Mouse (Mus musculus) midbrain, embryonic 14.5 days (tissue): ENCODE measurements at regions not wholly inside any gene's neighbourhood (a gene's known extent, or its start where the extent isn't known, plus 50 kb on each side); places are given as distances from the start of the nearest gene placed in this dataset.

Source experiments
- ATAC-seq: fragments of 200-750 bp; cut with Nextera tagmentation; 2 replicates; pipeline ENCODE4 v1.8.0; 2017; ENCODE audit warnings: moderate number of reproducible peaks, moderate library complexity; ENCODE audit not compliant: low FRiP score, low TSS enrichment
- DNase-seq: peaks from one replicate; pipeline ENCODE4 v3.0.0-alpha.2; 2015
- H3K27ac ChIP-seq: fragments of 300-500 bp; sonication (generic); replicated peaks from 2 replicates; pipeline ENCODE4 v1.5.1; 2014; ENCODE audit warnings: mild to moderate bottlenecking, low read depth, low read length, moderate library complexity
- H3K27me3 ChIP-seq: fragments of 300-500 bp; sonication (generic); 2 replicates; pipeline ENCODE4 v1.6.1; 2014; ENCODE audit warnings: low read length, control low read depth, mixed read lengths; ENCODE audit not compliant: control insufficient read depth, insufficient read depth
- H3K36me3 ChIP-seq: fragments of 300-500 bp; sonication (generic); 2 replicates; pipeline ENCODE4 v1.6.1; 2014; ENCODE audit warnings: low read length, control low read depth; ENCODE audit not compliant: control insufficient read depth, insufficient read depth
- H3K4me1 ChIP-seq: fragments of 300-500 bp; sonication (generic); 2 replicates; pipeline ENCODE4 v1.6.1; 2014; ENCODE audit warnings: mild to moderate bottlenecking, antibody characterized with exemption, low read length, control low read depth; ENCODE audit not compliant: control insufficient read depth, insufficient read depth
- H3K4me2 ChIP-seq: fragments of 300-500 bp; sonication (generic); 2 replicates; pipeline ENCODE4 v1.6.1; 2014; ENCODE audit warnings: mild to moderate bottlenecking, low read length, moderate library complexity
- H3K4me3 ChIP-seq: fragments of 300-500 bp; sonication (generic); replicated peaks from 2 replicates; pipeline ENCODE4 v1.5.1; 2014; ENCODE audit warnings: low read depth, low read length
- H3K9ac ChIP-seq: fragments of 300-500 bp; sonication (generic); replicated peaks from 2 replicates; pipeline ENCODE4 v1.6.1; 2014; ENCODE audit warnings: mild to moderate bottlenecking, low read length, moderate library complexity
- H3K9me3 ChIP-seq: fragments of 300-500 bp; sonication (generic); 2 replicates; pipeline ENCODE4 v1.6.1; 2016; ENCODE audit warnings: low read length, control low read depth, mixed read lengths; ENCODE audit not compliant: control insufficient read depth
- WGBS: fragments of 180-500 bp; shearing (Covaris S2); extraction: QIAGEN DNeasy Blood & Tissue Kit; methylation state at CpG from one replicate; pipeline ENCODE4 v1.1.7; 2014; 5-methylcytosine and 5-hydroxymethylcytosine counted together

DNA sequence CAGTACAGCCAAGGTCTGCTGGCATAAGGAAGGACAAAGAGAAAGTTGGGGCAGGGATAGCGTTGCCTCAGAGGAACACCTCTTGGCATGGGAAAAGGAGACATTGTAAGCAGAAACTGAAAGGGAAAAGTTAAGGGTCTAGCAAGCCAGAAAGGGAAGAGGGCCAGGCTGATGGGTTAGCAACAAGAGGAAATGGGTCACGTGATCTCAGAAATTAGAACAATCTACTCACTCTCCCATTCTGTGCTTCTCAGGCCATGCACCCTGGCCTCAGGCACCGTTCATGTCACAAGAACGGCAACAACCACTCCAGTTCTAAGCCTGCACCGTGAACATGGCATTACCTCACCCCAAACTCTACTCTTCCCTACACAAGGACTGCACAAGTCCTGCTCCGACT lies 54.8 kb upstream of the Slc2a1 start:
- H3K27ac ChIP-seq, result no peak overlapping the region
- no peak overlapping the region for H3K9ac ChIP-seq
- H3K4me1 ChIP-seq, result no peaks in the 10 kb centered on the region
- no peaks in the 10 kb centered on the region for H3K27me3 ChIP-seq
- no peak overlapping the region for H3K4me3 ChIP-seq
- no peaks in the 10 kb centered on the region for H3K9me3 ChIP-seq
- ATAC-seq (no peak), DNase-seq (no peak)
- H3K36me3 ChIP-seq, result no peaks in the 10 kb centered on the region
- 92% methylated on average over 6 of the region's 6 CpGs for WGBS
- H3K4me2 ChIP-seq, result no peak overlapping the region

DNA sequence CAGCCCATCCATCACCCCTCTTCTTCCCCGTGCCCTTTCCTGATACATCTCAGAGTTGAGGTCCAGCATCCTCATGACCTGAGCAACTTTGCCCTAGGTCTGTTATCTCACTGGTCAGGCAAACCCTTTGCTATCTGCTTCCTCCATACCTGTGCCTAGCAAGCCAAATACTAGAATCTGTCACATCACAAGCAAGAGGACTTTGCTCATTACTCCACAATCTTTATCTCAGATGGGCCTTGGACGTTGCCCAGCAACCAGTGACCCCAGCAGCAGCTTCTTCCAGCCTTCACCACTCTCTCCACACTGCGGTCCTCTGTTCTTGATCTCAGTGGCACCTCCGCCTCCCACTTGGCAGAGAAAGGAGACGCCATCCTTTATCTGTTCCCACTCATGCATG lies 54.4 kb upstream of the Slc2a1 start:
- Histone ChIP-seq H3K36me3 (no peaks in the 10 kb centered on the region), H3K4me3 (no peak overlapping the region), H3K9me3 (no peaks in the 10 kb centered on the region), H3K4me2 (no peak overlapping the region), H3K27ac (no peak overlapping the region), H3K4me1 (no peaks in the 10 kb centered on the region), H3K9ac (no peak overlapping the region), H3K27me3 (no peaks in the 10 kb centered on the region)
- DNase-seq, result no peak
- 73% methylated on average over 5 of the region's 5 CpGs for WGBS
- no peak for ATAC-seq

DNA sequence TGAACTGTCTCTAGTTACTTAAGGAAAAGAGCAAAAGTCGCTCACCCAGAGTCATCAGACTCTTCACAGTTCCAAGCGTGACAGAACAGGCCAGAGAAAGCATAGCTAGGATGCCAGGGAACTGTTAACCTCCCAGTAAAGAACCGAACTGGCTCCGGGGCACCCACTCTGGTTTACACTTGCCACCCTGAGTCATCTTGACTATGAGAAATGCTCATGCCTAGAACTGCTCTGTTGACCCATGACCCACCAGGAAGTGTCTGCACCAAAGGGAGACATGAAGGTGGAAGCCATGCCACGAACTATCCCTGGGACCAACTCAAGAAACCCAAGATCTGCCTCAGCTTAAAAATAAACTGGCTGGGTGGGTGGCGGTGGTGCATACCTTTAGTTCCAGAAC lies 51.3 kb upstream of the Slc2a1 start:
- DNase-seq (no peak), ATAC-seq (no peak)
- no peaks in the 10 kb centered on the region for H3K27me3 ChIP-seq
- H3K4me3 ChIP-seq, result no peak overlapping the region
- 91% methylated on average over 6 of the region's 6 CpGs for WGBS
- no peak overlapping the region for H3K27ac ChIP-seq
- H3K9ac ChIP-seq, result no peak overlapping the region
- no peaks in the 10 kb centered on the region for H3K36me3 ChIP-seq
- no peaks in the 10 kb centered on the region for H3K4me1 ChIP-seq
- no peak overlapping the region for H3K4me2 ChIP-seq
- H3K9me3 ChIP-seq, result no peaks in the 10 kb centered on the region

GRCm38 (mm10) chr4:119057826-119058225 lies 50.7 kb upstream of the Slc2a1 start:
- H3K9me3 ChIP-seq, result no peaks in the 10 kb centered on the region
- H3K27ac ChIP-seq, result no peak overlapping the region
- H3K4me3 ChIP-seq, result no peak overlapping the region
- no peak for ATAC-seq
- 84% methylated on average over 1 of the region's 1 CpGs for WGBS
- no peak overlapping the region for H3K9ac ChIP-seq
- H3K36me3 ChIP-seq, result no peaks in the 10 kb centered on the region
- H3K27me3 ChIP-seq, result no peaks in the 10 kb centered on the region
- DNase-seq, result no peak
- H3K4me1 ChIP-seq, result no peaks in the 10 kb centered on the region
- no peak overlapping the region for H3K4me2 ChIP-seq
